Mouse (Mus musculus): ENCODE measurements at regions not wholly inside any gene's neighbourhood (a gene's known extent, or its start where the extent isn't known, plus 50 kb on each side); places are given as distances from the start of the nearest gene placed in this dataset.

DNA sequence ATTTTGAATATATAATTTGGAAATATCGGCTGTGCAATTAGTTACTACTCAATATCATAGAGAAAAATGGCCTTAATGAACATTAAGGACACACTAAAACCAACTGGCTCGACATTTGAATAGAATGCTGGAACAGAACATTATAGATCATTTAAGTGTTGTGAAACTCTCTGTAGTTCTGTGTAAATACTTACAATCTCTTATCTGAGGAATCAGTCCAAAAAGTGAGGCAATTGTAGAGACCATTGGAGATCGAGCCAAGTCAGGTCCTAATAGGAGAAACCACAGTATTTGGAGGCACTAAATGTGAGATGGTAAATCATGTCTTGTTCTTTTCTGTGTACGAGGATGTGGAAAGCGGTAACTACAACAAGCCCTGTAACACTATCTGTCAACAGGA is 308.6 kb upstream of the Pitx2 start:
- Histone ChIP-seq H3K4me3 (ENCODE audit: low read length) (no peak overlapping the region), H3K4me1 (ENCODE audit: insufficient read depth, low read length) (no peaks in the 10 kb centered on the region), H3K27ac (ENCODE audit: low read length) (no peak overlapping the region), H3K4me2 (replicated peaks; ENCODE audit: low read depth, low read length) (no peak overlapping the region), H3K9me3 (ENCODE audit: low read length) (no peaks in the 10 kb centered on the region), H3K9ac (replicated peaks; ENCODE audit: low read length) (no peak overlapping the region), H3K27me3 (ENCODE audit: insufficient read depth, low read length) (peaks cover 3% of the 10 kb centered on the region; the same call in 1 of the 2 replicates), H3K36me3 (ENCODE audit: insufficient read depth, low read length) (no peaks in the 10 kb centered on the region)
- ATAC-seq (ENCODE audit: low FRiP score, low TSS enrichment) = no peak
- WGBS = 65% methylated on average over 5 of the region's 5 CpGs

DNA sequence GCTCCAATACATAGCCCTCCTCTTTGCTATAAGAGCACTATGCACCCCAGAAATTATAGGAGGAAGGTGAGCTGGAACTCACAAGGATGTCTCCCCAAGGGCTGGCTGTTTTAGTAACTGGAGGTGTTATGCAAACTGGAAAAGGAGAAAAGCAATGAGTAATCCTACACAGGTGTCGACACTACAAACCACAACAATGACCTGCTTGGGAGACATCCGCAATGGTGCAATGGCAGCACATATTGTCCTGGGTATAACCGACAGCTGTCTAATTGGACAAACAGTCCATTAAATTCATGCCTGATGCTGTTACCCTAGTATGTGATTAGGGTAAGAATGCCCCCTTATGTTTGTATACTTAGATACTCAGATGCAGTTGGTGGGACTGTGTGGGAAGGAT is 303.1 kb upstream of the Pitx2 start:
- no peak for ATAC-seq (ENCODE audit: low FRiP score, low TSS enrichment)
- H3K4me1 ChIP-seq (ENCODE audit: insufficient read depth, low read length) = no peaks in the 10 kb centered on the region
- H3K27ac ChIP-seq (ENCODE audit: low read length) = no peak overlapping the region

GRCm38 (mm10) chr3:128911122-128911521 is 288.6 kb upstream of the Pitx2 start:
- WGBS = 25% methylated on average over 4 of the region's 4 CpGs
- Histone ChIP-seq H3K4me2 (replicated peaks; ENCODE audit: low read depth, low read length) (0 out of 2 replicates have a peak overlapping the region, but pooled peaks have one; percentile 15), H3K27me3 (ENCODE audit: insufficient read depth, low read length) (no peaks in the 10 kb centered on the region), H3K36me3 (ENCODE audit: insufficient read depth, low read length) (no peaks in the 10 kb centered on the region), H3K9me3 (ENCODE audit: low read length) (no peaks in the 10 kb centered on the region), H3K27ac (ENCODE audit: low read length) (no peak overlapping the region), H3K4me1 (ENCODE audit: insufficient read depth, low read length) (peaks cover 2% of the 10 kb centered on the region; the same call in 1 of the 2 replicates), H3K9ac (replicated peaks; ENCODE audit: low read length) (no peak overlapping the region), H3K4me3 (ENCODE audit: low read length) (no peak overlapping the region)
- no peak for ATAC-seq (ENCODE audit: low FRiP score, low TSS enrichment)

More for the DNA sequence above, 303.1 kb upstream of the Pitx2 start:
- Histone ChIP-seq H3K9me3 (ENCODE audit: low read length) (no peaks in the 10 kb centered on the region), H3K4me2 (replicated peaks; ENCODE audit: low read depth, low read length) (no peak overlapping the region), H3K36me3 (ENCODE audit: insufficient read depth, low read length) (no peaks in the 10 kb centered on the region), H3K9ac (replicated peaks; ENCODE audit: low read length) (no peak overlapping the region), H3K27me3 (ENCODE audit: insufficient read depth, low read length) (no peaks in the 10 kb centered on the region), H3K4me3 (ENCODE audit: low read length) (no peak overlapping the region)
- 92% methylated on average over 3 of the region's 3 CpGs for WGBS

DNA sequence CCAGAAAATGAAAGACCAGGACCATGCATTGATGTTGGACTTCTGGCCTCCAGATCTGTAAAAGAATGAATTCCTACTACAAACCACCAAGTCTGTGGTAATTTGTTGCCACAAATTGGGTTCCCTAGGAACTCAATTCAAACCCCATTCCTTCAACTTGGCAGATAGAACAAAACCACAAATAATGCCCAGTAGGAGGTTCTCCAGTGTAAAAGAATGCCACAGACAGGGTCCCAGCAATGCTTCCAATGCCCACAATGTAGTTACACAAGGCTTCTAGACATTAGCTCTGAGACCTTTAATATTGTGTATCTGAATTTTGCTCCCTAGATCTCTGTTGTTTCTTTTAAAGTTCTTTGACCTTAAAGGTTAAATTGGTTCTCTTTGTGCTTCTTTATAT is 278.2 kb upstream of the Pitx2 start:
- ATAC-seq (ENCODE audit: low FRiP score, low TSS enrichment) = no peak
- Histone ChIP-seq H3K27ac (ENCODE audit: low read length) (no peak overlapping the region), H3K9me3 (ENCODE audit: low read length) (no peaks in the 10 kb centered on the region)

DNA sequence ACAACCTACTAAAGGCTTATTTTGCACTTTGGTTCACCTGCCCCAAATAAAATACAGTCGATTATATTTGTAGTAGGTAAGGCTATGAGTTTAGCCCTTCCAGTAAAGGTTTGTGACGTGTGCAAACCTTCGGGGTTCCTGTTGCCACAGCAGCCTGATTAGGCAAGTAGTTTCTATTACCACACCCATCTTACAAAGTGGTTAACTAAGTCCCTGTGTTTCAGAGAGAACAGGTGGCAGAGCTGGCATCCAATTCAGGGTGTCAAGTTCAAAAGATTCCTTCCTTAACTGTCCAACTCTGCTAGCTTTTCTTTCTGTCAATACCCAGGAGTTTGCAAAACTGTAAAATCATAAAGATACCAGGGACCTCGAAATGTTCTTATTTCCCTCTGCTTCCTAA is 277.5 kb upstream of the Pitx2 start:
- ATAC-seq (ENCODE audit: low FRiP score, low TSS enrichment) = no peak

More for the DNA sequence above, 278.2 kb upstream of the Pitx2 start:
- H3K4me3 ChIP-seq (ENCODE audit: low read length) = no peak overlapping the region
- no peak overlapping the region for H3K9ac ChIP-seq (replicated peaks; ENCODE audit: low read length)
- H3K36me3 ChIP-seq (ENCODE audit: insufficient read depth, low read length) = no peaks in the 10 kb centered on the region
- no peaks in the 10 kb centered on the region for H3K27me3 ChIP-seq (ENCODE audit: insufficient read depth, low read length)
- H3K4me2 ChIP-seq (replicated peaks; ENCODE audit: low read depth, low read length) = no peak overlapping the region
- H3K4me1 ChIP-seq (ENCODE audit: insufficient read depth, low read length) = no peaks in the 10 kb centered on the region

DNA sequence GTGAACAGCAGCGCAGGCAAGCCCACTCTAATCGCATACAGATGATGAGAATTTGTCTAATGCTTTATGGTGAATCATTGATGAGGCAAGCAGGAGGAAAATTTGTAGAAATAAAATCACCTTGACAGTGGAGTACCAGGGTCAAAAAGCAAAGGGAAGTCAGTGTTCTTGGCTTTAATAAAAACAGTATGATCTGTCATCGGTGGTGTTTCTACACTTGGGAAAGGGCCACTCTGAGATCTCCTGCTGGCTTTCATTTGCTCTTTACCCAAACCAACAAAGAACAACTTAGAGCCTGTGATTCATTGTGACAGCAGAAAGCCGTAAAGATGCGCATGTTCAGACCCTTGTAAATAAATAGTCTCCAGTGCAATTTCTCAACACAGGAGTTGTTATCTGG is 261.1 kb upstream of the Pitx2 start:
- Histone ChIP-seq H3K9ac (replicated peaks; ENCODE audit: low read length) (no peak overlapping the region), H3K27me3 (ENCODE audit: insufficient read depth, low read length) (no peaks in the 10 kb centered on the region), H3K36me3 (ENCODE audit: insufficient read depth, low read length) (no peaks in the 10 kb centered on the region), H3K4me1 (ENCODE audit: insufficient read depth, low read length) (no peaks in the 10 kb centered on the region), H3K27ac (ENCODE audit: low read length) (no peak overlapping the region), H3K4me2 (replicated peaks; ENCODE audit: low read depth, low read length) (no peak overlapping the region), H3K9me3 (ENCODE audit: low read length) (no peaks in the 10 kb centered on the region), H3K4me3 (ENCODE audit: low read length) (no peak overlapping the region)
- 62% methylated on average over 5 of the region's 5 CpGs for WGBS
- ATAC-seq (ENCODE audit: low FRiP score, low TSS enrichment) = no peak

More for the DNA sequence above, 277.5 kb upstream of the Pitx2 start:
- no peaks in the 10 kb centered on the region for H3K27me3 ChIP-seq (ENCODE audit: insufficient read depth, low read length)
- 69% methylated on average over 4 of the region's 4 CpGs for WGBS
- no peak overlapping the region for H3K9ac ChIP-seq (replicated peaks; ENCODE audit: low read length)
- H3K27ac ChIP-seq (ENCODE audit: low read length) = no peak overlapping the region
- H3K9me3 ChIP-seq (ENCODE audit: low read length) = no peaks in the 10 kb centered on the region
- H3K4me3 ChIP-seq (ENCODE audit: low read length) = no peak overlapping the region
- no peak overlapping the region for H3K4me2 ChIP-seq (replicated peaks; ENCODE audit: low read depth, low read length)
- H3K36me3 ChIP-seq (ENCODE audit: insufficient read depth, low read length) = no peaks in the 10 kb centered on the region
- H3K4me1 ChIP-seq (ENCODE audit: insufficient read depth, low read length) = no peaks in the 10 kb centered on the region

GRCm38 (mm10) chr3:128941156-128941555 is 258.5 kb upstream of the Pitx2 start:
- ATAC-seq (ENCODE audit: low FRiP score, low TSS enrichment) = no peak
- H3K36me3 ChIP-seq (ENCODE audit: insufficient read depth, low read length) = no peaks in the 10 kb centered on the region
- H3K27me3 ChIP-seq (ENCODE audit: insufficient read depth, low read length) = no peaks in the 10 kb centered on the region
- 60% methylated on average over 2 of the region's 2 CpGs for WGBS
- no peak overlapping the region for H3K4me3 ChIP-seq (ENCODE audit: low read length)
- H3K4me2 ChIP-seq (replicated peaks; ENCODE audit: low read depth, low read length) = no peak overlapping the region
- H3K9ac ChIP-seq (replicated peaks; ENCODE audit: low read length) = no peak overlapping the region
- no peaks in the 10 kb centered on the region for H3K9me3 ChIP-seq (ENCODE audit: low read length)
- no peak overlapping the region for H3K27ac ChIP-seq (ENCODE audit: low read length)
- H3K4me1 ChIP-seq (ENCODE audit: insufficient read depth, low read length) = no peaks in the 10 kb centered on the region

- H3K27me3 ChIP-seq (ENCODE audit: insufficient read depth, low read length) = no peaks in the 10 kb centered on the region
- WGBS = 37% methylated on average over 6 of the region's 6 CpGs
- no peak overlapping the region for H3K9ac ChIP-seq (replicated peaks; ENCODE audit: low read length)
- no peaks in the 10 kb centered on the region for H3K9me3 ChIP-seq (ENCODE audit: low read length)
- H3K36me3 ChIP-seq (ENCODE audit: insufficient read depth, low read length) = no peaks in the 10 kb centered on the region
- no peak overlapping the region for H3K27ac ChIP-seq (ENCODE audit: low read length)
- no peak overlapping the region for H3K4me2 ChIP-seq (replicated peaks; ENCODE audit: low read depth, low read length)
- no peak overlapping the region for H3K4me3 ChIP-seq (ENCODE audit: low read length)
- no peak for ATAC-seq (ENCODE audit: low FRiP score, low TSS enrichment)
- H3K4me1 ChIP-seq (ENCODE audit: insufficient read depth, low read length) = no peaks in the 10 kb centered on the region
These were observed 255.0 kb upstream of the Pitx2 start for GRCm38 (mm10) chr3:128944631-128945030.

DNA sequence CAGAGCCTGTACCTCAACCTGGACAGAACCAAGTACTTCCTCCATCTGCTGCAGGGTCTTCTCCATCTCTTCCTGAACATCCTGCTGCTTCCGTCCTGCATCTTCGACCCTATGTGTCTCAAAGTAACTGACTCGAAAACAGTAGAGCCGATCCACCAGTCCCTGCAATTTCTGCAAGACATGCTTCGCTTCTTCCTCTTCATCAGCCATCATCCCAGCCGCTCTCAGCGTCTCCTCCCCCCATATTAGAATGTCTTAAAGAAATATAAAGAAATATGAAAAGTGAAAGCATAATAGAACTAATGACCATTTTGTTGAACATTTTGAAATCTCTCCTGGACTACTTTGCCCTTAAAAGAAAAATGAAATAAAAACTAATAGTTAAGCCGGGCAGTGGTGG is 244.8 kb upstream of the Pitx2 start:
- Histone ChIP-seq H3K4me3 (ENCODE audit: low read length) (no peak overlapping the region), H3K4me1 (ENCODE audit: insufficient read depth, low read length) (no peaks in the 10 kb centered on the region), H3K27me3 (ENCODE audit: insufficient read depth, low read length) (no peaks in the 10 kb centered on the region), H3K27ac (ENCODE audit: low read length) (no peak overlapping the region), H3K9ac (replicated peaks; ENCODE audit: low read length) (no peak overlapping the region), H3K36me3 (ENCODE audit: insufficient read depth, low read length) (no peaks in the 10 kb centered on the region), H3K9me3 (ENCODE audit: low read length) (no peaks in the 10 kb centered on the region), H3K4me2 (replicated peaks; ENCODE audit: low read depth, low read length) (no peak overlapping the region)
- ATAC-seq (ENCODE audit: low FRiP score, low TSS enrichment) = no peak
- 93% methylated on average over 8 of the region's 8 CpGs for WGBS

GRCm38 (mm10) chr3:128976752-128977151 is 222.9 kb upstream of the Pitx2 start:
- WGBS = 79% methylated on average over 5 of the region's 5 CpGs
- Histone ChIP-seq H3K4me1 (ENCODE audit: insufficient read depth, low read length) (no peaks in the 10 kb centered on the region), H3K36me3 (ENCODE audit: insufficient read depth, low read length) (no peaks in the 10 kb centered on the region), H3K4me3 (ENCODE audit: low read length) (no peak overlapping the region), H3K4me2 (replicated peaks; ENCODE audit: low read depth, low read length) (no peak overlapping the region), H3K9ac (replicated peaks; ENCODE audit: low read length) (no peak overlapping the region), H3K9me3 (ENCODE audit: low read length) (no peaks in the 10 kb centered on the region), H3K27ac (ENCODE audit: low read length) (no peak overlapping the region), H3K27me3 (ENCODE audit: insufficient read depth, low read length) (no peaks in the 10 kb centered on the region)
- no peak for ATAC-seq (ENCODE audit: low FRiP score, low TSS enrichment)
